Mouse (Mus musculus) sigmoid colon, adult 10 weeks (tissue): ENCODE data around the gene Cers6. TPM values are rescaled to one million over a fixed set of nuclear protein-coding genes. Genes with fewer than 3 reads are reported as not detected.

Source experiments
- polyA plus RNA-seq: library from polyadenylated mRNA; stranded (reverse); fragments of 350-450 nt; fragmentation: Illumina TruSeq; extraction: RNeasy Lipid Tissue Mini Kit (QIAGEN cat#74804); gene quantifications from one replicate; pipeline ENCODE4 v1.2.3, GENCODE M21; 2014; ENCODE audit warnings: low read depth, low replicate concordance

Gene Cers6
- polyA plus RNA-seq = 121 TPM

DNA sequence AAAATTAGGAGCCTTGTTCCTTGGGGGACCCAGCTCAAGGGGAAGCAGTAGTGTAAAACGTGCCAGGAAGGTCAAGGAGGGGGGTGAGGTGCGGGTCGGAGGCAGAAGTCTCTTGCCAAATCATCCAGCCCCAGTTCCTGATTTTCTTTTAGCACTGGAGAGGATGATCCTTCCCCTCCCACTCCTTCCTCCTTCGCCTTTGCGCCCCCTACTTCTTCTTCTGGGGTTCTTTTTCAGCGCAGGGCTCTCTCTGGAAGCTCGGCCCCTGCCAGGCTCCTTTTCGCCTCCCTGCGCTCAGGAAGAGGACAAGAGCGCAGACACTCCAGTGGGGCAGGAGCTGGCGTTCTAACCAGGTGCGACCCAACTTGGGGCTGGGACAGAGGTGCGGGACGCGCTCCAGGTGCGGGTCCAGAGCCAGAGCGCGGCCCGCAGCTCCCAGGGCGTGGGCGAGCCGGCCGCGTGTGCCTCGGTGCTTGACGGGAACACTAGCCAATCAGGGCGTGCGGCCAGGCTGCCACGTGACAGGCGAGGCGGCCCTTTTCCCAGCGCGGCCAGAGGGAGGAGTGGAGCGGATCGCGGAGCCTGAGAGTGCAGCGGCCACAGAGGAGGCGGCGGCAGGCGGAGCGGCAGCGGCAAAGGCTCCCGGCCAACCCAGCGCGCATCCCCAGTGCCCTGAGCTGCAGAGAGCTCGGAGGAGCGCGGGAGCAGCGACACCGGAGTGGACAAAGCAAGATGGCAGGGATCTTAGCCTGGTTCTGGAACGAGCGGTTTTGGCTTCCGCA, at the start of gene Cers6:
Cers6 (plus strand) TSS at position 538 of the 782 bp plus-strand sequence.

DNA sequence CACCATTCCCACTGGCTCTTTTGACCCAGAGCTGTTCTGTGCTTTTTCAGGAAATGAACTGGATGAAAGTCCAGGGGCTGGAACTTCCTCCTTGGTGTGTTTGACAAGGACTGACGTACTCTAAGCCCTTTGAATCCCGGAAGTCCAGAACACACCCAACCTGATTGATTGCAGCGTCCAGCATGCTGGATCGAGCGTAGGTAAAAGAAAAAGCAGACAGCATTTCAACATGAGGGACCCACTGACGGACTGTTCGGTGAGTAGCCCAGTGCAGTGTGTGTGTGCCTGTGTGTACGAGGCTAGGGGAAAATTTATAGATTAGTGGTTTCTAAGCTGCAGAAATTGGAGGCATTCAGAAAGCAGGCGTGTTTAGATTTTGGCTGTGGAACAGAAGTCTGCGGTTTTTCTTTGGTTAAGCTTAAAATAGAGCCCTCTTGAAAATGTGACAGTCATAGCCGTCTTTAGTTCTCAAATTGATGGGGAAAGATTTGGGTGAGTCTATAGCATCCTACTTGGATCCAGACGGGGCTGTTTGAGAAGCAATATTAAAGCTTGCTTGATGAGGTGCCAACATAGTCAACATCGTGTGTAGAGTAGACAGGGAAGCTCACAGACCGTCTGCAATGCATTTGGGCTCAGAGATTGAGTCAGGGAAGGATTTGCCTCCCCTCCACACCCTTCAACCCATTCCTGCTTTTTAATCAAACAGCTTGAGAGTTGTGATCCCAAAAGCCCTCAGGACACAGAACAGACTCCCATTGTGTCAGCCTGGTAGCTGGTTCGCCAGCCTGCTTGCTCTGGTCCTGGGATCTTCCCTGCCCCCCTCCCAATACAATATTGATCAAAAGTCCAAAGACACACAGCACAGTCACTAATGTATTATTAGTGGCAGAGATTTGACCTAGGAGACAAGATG, 274.7 kb downstream of the Cers6 start, which contains the start of gene Nostrin:
Nostrin (plus strand) TSS at position 140 of the 916 bp plus-strand sequence.

Other genes with a start within 250 kb of the Cers6 start
- not detected for gene 4932414N04Rik, start 205.0 kb upstream of the Cers6 start, polyA plus RNA-seq